Mouse (Mus musculus) liver, embryonic 14.5 days (tissue): ENCODE data around the gene Gemin6.

ENCODE experiments used
- CTCF ChIP-seq: IDR thresholded peaks from 2 replicates; pipeline ENCODE4 v1.5.1; 2016; ENCODE audit warnings: antibody characterized with exemption, low read depth, control low read depth
- EP300 ChIP-seq: IDR thresholded peaks from 2 replicates; pipeline ENCODE4 v1.6.1; 2016; ENCODE audit warnings: antibody characterized with exemption, low read depth

GRCm38 (mm10) chr17:80180468-80180867, 43.8 kb upstream of the Gemin6 start:
- TF ChIP-seq CTCF (no peak), EP300 (no peak)
